Mouse (Mus musculus): ENCODE results near the gene Efcab2. TPM values are rescaled to one million over a fixed set of nuclear protein-coding genes. Genes with fewer than 3 reads are reported as not detected.

The Efcab2 gene
- polyA plus RNA-seq, 1 experiment, result 0.34 TPM

- Histone ChIP-seq H3K36me3 (ENCODE audit: control insufficient read depth, insufficient read depth, low read length) (no peaks in the 10 kb centered on the region), H3K4me1 (ENCODE audit: control insufficient read depth, insufficient read depth, insufficient read length) (peaks cover 15% of the 10 kb centered on the region), H3K27ac (ENCODE audit: insufficient read depth, low read length) (no peak overlapping the region), H3K4me3 (ENCODE audit: extremely low read depth, insufficient read depth, insufficient read length) (no peak overlapping the region; the same call in 1 of the 2 replicates), H3K27me3 (ENCODE audit: control insufficient read depth, insufficient read depth, low read length) (peaks cover 22% of the 10 kb centered on the region)
- DNase-seq (ENCODE audit: low read depth in 1 of 2, low spot score in 2 of 2), result no peak
- TF ChIP-seq CTCF (IDR thresholded peaks at IDR 0.05; ENCODE audit: extremely low read depth, insufficient read depth, insufficient read length, insufficient replicate concordance) (no peak), POLR2A (IDR thresholded peaks at IDR 0.05; ENCODE audit: low read depth, low read length) (no peak)
- 2% methylated on average over 38 of the region's 38 CpGs for WGBS
These were observed 123.8 kb downstream of the Efcab2 start for GRCm38 (mm10) chr1:178529512-178530300.

GRCm38 (mm10) chr1:178530301-178531078 is 124.6 kb downstream of the Efcab2 start:
- peak in 1 of 2 experiments; percentile 26 for DNase-seq (ENCODE audit: low read depth in 1 of 2, low spot score in 2 of 2)

More at GRCm38 (mm10) chr1:178530301-178531078, 124.6 kb downstream of the Efcab2 start:
- H3K27me3 ChIP-seq (ENCODE audit: control insufficient read depth, insufficient read depth, low read length), result peaks cover 22% of the 10 kb centered on the region
- H3K4me1 ChIP-seq (ENCODE audit: control insufficient read depth, insufficient read depth, insufficient read length), result peaks cover 15% of the 10 kb centered on the region
- H3K4me3 ChIP-seq (ENCODE audit: extremely low read depth, insufficient read depth, insufficient read length), result peak overlapping the region; percentile 36
- TF ChIP-seq POLR2A (IDR thresholded peaks at IDR 0.05; ENCODE audit: low read depth, low read length), result no peak
- no peak for TF ChIP-seq CTCF (IDR thresholded peaks at IDR 0.05; ENCODE audit: extremely low read depth, insufficient read depth, insufficient read length, insufficient replicate concordance)
- no peak overlapping the region for H3K27ac ChIP-seq (ENCODE audit: insufficient read depth, low read length)
- WGBS, result 2% methylated on average over 60 of the region's 62 CpGs
- H3K36me3 ChIP-seq (ENCODE audit: control insufficient read depth, insufficient read depth, low read length), result no peaks in the 10 kb centered on the region

Other genes starting within 250 kb of the Efcab2 start
- 4.4 and 4.7 TPM in 2 replicates for gene Desi2, start 218.7 kb upstream of the Efcab2 start, polyA plus RNA-seq (2012; rRNA removed)
- gene Cox20, start 87.0 kb upstream of the Efcab2 start, polyA plus RNA-seq (2012; rRNA removed), result 3.7 and 4.2 TPM in 2 replicates
- gene Hnrnpu, start 68.3 kb upstream of the Efcab2 start, polyA plus RNA-seq (2012; rRNA removed), result 48.6 and 58.2 TPM in 2 replicates
- 0.02 and 0.04 TPM in 2 replicates for gene Kif26b, start 123.0 kb downstream of the Efcab2 start, polyA plus RNA-seq (2012; rRNA removed)